ENCODE assay signal across 8 mouse cellular contexts in genomic region chr5:114667228-114667856, GRCm38 (mm10). TPM values are rescaled to one million over a fixed set of nuclear protein-coding genes. Genes with fewer than 3 reads are reported as not detected.
DNase-seq lines count a peak whose midpoint lies in the region; ATAC-seq lines count a peak whose summit lies in the region.

No protein-coding gene starts in this region.

- no peak overlapping the region; the same call in 1 of the 2 replicates for H3K9ac ChIP-seq in hindbrain, embryonic 14.5 days

- no peaks in the 10 kb centered on the region for H3K4me1 ChIP-seq in hindbrain, embryonic 14.5 days (replicated peaks; ENCODE audit: control insufficient read depth, insufficient read depth, low read length)

- peak overlapping the region; percentile 16 for H3K4me3 ChIP-seq in hindbrain, embryonic 14.5 days (replicated peaks; ENCODE audit: low read length)

- H3K4me2 ChIP-seq in hindbrain, embryonic 14.5 days (replicated peaks): peak overlapping the region; percentile 47

- peak; percentile 93 for ATAC-seq in hindbrain, embryonic 14.5 days (ENCODE audit: low FRiP score)

- H3K9me3 ChIP-seq in hindbrain, embryonic 14.5 days (ENCODE audit: control insufficient read depth, low read length): no peaks in the 10 kb centered on the region

- no peak overlapping the region for H3K27ac ChIP-seq in hindbrain, embryonic 14.5 days

- DNase-seq in NIH3T3 (ENCODE audit: low read depth): peak; percentile 99
- DNase-seq in cerebellum, postnatal 10 days: peak; percentile 99
- DNase-seq in frontal cortex, postnatal 14 days (ENCODE audit: low spot score in 2 of 2): peak; percentile 93 to 98
- DNase-seq in hindbrain, embryonic 14.5 days (ENCODE audit: low spot score): peak; percentile 99
- peak; percentile 98 to 99 for DNase-seq in layer of hippocampus, postnatal 36 days
- peak; percentile 99 for DNase-seq in lung, postnatal 36 days
- peak; percentile 97 for DNase-seq in retina, postnatal 1 day
- DNase-seq in urinary bladder, adult 18-20 months (ENCODE audit: low spot score in 2 of 2): peak; percentile 98 to 100

- WGBS in hindbrain, embryonic 14.5 days: 4% methylated on average over 36 of the region's 36 CpGs

- H3K27me3 ChIP-seq in hindbrain, embryonic 14.5 days (ENCODE audit: control insufficient read depth, insufficient read depth, low read length): no peaks in the 10 kb centered on the region

- H3K36me3 ChIP-seq in hindbrain, embryonic 14.5 days (replicated peaks; ENCODE audit: control insufficient read depth, insufficient read depth): no peaks in the 10 kb centered on the region

RNA-seq across cellular contexts. Expression of gene Trpv4, which starts 9.1 kb away (rescaled TPM):
- 1.1 and 1.4 TPM in 2 replicates for polyA plus RNA-seq in hindbrain, embryonic 14.5 days (2014; fragmentation: Nextera tagmentation; extraction: Ambion mirVana)
- 1 to 10 TPM; 1.2 to 2.0 TPM for total RNA-seq in layer of hippocampus, postnatal 36 days (2021)

RNA-seq across cellular contexts. Expression of gene Gltp, which starts 23.4 kb away (rescaled TPM):
- polyA plus RNA-seq in hindbrain, embryonic 14.5 days (2014; fragmentation: Nextera tagmentation; extraction: Ambion mirVana): 33.7 and 38.9 TPM in 2 replicates
- total RNA-seq in layer of hippocampus, postnatal 36 days (2021): 10 to 100 TPM; 27.9 to 33.4 TPM

RNA-seq across cellular contexts. Expression of gene Tchp, which starts 40.2 kb away (rescaled TPM):
- polyA plus RNA-seq in hindbrain, embryonic 14.5 days (2014; fragmentation: Nextera tagmentation; extraction: Ambion mirVana): 10.6 and 15.4 TPM in 2 replicates
- 10 to 100 TPM; 12.0 to 13.8 TPM for total RNA-seq in layer of hippocampus, postnatal 36 days (2021)
